Mouse (Mus musculus) stomach, postnatal 0 days (tissue): ENCODE data around the gene Naa25. TPM values are rescaled to one million over a fixed set of nuclear protein-coding genes. Genes with fewer than 3 reads are reported as not detected.

Experiments used
- ATAC-seq: fragments of 200-750 bp; cut with Nextera tagmentation; 2 replicates; pipeline ENCODE4 v1.8.0; 2017; ENCODE audit not compliant: low FRiP score, low TSS enrichment
- DNase-seq: peaks from one replicate; pipeline ENCODE4 v3.0.0-alpha.2; 2016; ENCODE audit warnings: low spot score
- H3K27ac ChIP-seq: fragments of 300-500 bp; sonication (generic); replicated peaks from 2 replicates; pipeline ENCODE4 v1.5.1; 2014; ENCODE audit warnings: mild to moderate bottlenecking, control low read depth
- H3K27me3 ChIP-seq: fragments of 300-500 bp; sonication (generic); 2 replicates; pipeline ENCODE4 v1.6.1; 2014; ENCODE audit warnings: low read length; ENCODE audit not compliant: control insufficient read depth, insufficient read depth
- H3K36me3 ChIP-seq: fragments of 300-500 bp; sonication (generic); 2 replicates; pipeline ENCODE4 v1.6.1; 2014; ENCODE audit warnings: low read length, mixed read lengths; ENCODE audit not compliant: control insufficient read depth, insufficient read depth
- H3K4me1 ChIP-seq: fragments of 300-500 bp; sonication (generic); replicated peaks from 2 replicates; pipeline ENCODE4 v1.6.1; 2014; ENCODE audit warnings: antibody characterized with exemption; ENCODE audit not compliant: control insufficient read depth, insufficient read depth
- H3K4me2 ChIP-seq: fragments of 300-500 bp; sonication (generic); replicated peaks from 2 replicates; pipeline ENCODE4 v1.6.1; 2014; ENCODE audit warnings: low read depth, mild to moderate bottlenecking, control low read depth, moderate library complexity
- H3K4me3 ChIP-seq: fragments of 300-500 bp; sonication (generic); 2 replicates; pipeline ENCODE4 v1.5.1; 2014; ENCODE audit warnings: low read depth, low read length, control low read depth
- H3K9ac ChIP-seq: fragments of 300-500 bp; sonication (generic); 2 replicates; pipeline ENCODE4 v1.6.1; 2014; ENCODE audit warnings: mild to moderate bottlenecking, low read length, control low read depth, mixed read lengths
- H3K9me3 ChIP-seq: fragments of 300-500 bp; sonication (generic); 2 replicates; pipeline ENCODE4 v1.6.1; 2016; ENCODE audit warnings: low read length; ENCODE audit not compliant: control insufficient read depth
- CTCF ChIP-seq: IDR thresholded peaks from 2 replicates; pipeline ENCODE4 v1.5.1; 2016; ENCODE audit warnings: antibody characterized with exemption, low read depth, mild to moderate bottlenecking, moderate library complexity
- EP300 ChIP-seq: optimal IDR thresholded peaks from 2 replicates; pipeline ENCODE3; 2016; ENCODE audit warnings: antibody characterized with exemption
- WGBS: fragments of 180-500 bp; shearing (Covaris S2); extraction: QIAGEN DNeasy Blood & Tissue Kit; methylation state at CpG from one replicate; pipeline ENCODE4 v1.1.7; 2014; 5-methylcytosine and 5-hydroxymethylcytosine counted together
- polyA plus RNA-seq: library from polyadenylated mRNA; unstranded; fragments of >200 nt; fragmentation: Nextera tagmentation; extraction: Ambion mirVana; gene quantifications from 2 replicates; pipeline ENCODE4 v1.2.1, GENCODE M21; 2015

Gene Naa25
- polyA plus RNA-seq, 1 experiment from 2014 or later: 21.6 TPM

DNA sequence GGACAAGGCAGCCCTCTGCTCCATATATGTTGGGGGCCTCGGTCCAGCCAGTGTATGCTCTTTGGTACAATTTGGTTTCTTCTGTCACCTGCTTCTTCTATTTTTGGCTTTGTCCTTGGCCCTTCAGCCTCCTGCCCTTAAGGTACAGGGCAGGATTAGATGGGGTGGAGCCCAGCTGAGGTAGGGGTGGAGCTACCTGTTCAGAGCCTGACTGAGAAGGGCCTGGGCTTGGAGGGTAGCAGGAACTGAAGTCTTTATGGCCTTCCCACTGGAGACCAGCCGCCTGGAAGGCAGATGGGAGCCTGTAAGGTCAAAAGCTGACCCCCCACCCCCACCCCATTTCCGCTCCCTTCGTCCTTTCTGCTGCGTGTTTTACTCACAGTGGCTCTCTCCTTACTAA is 65.2 kb downstream of the Naa25 start:
- Histone ChIP-seq H3K4me3 (no peak overlapping the region), H3K9me3 (no peaks in the 10 kb centered on the region), H3K4me2 (no peak overlapping the region), H3K27ac (no peak overlapping the region), H3K4me1 (no peaks in the 10 kb centered on the region), H3K27me3 (no peaks in the 10 kb centered on the region), H3K9ac (no peak overlapping the region), H3K36me3 (no peaks in the 10 kb centered on the region)
- DNase-seq (peak; percentile 47), ATAC-seq (peak; percentile 75)
- TF ChIP-seq CTCF: no peak
- TF ChIP-seq EP300: no peak
- WGBS: 61% methylated on average over 5 of the region's 5 CpGs

DNA sequence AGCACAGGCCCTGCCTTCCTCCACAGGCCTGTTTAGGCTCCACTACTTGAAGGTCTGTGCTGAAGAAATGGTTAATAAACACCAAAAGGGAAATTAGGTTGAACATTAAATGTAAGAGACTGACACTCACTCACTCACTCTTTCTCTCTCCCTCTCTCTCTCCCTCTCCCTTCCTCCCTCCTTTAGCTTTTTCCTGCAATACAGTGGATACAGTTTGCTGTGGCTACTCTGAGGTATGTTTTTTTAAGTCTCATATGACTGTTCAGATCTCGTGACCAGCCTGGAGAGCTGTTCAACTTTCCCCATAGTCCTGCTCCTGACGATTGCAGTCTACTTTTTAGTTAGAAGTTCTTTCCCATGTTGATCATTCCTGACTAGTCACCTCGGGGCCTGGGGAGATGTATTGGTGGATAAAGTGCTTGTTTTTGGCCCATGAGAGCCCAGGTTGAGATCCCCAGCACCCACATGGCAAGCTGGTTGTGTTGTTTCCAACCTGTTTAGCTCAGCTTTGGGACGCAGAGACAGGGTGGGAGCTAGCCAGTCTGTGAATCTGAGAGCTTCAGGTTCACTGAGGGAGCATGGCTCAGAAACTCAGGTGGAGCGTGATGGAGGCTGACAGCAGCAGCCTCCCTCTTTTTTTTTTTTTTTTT is 66.0 kb downstream of the Naa25 start:
- 71% methylated on average over 5 of the region's 5 CpGs for WGBS
- Histone ChIP-seq H3K36me3 (no peaks in the 10 kb centered on the region), H3K27me3 (no peaks in the 10 kb centered on the region), H3K4me1 (no peaks in the 10 kb centered on the region), H3K27ac (0 out of 2 replicates have a peak overlapping the region, but pooled peaks have one; percentile 6), H3K4me2 (no peak overlapping the region), H3K4me3 (no peak overlapping the region), H3K9ac (no peak overlapping the region), H3K9me3 (no peaks in the 10 kb centered on the region)
- DNase-seq: no peak
- TF ChIP-seq EP300 (no peak), CTCF (no peak)
- ATAC-seq: no peak

GRCm38 (mm10) chr5:121469566-121469965 is 71.8 kb downstream of the Naa25 start:
- no peak for TF ChIP-seq CTCF
- TF ChIP-seq EP300: no peak
- Histone ChIP-seq H3K4me2 (no peak overlapping the region), H3K9ac (no peak overlapping the region), H3K9me3 (no peaks in the 10 kb centered on the region), H3K27ac (peak overlapping the region; percentile 46; the same call in 1 of the 2 replicates), H3K36me3 (no peaks in the 10 kb centered on the region), H3K4me1 (no peaks in the 10 kb centered on the region), H3K4me3 (no peak overlapping the region), H3K27me3 (no peaks in the 10 kb centered on the region)
- no peak for DNase-seq
- peak; percentile 74 for ATAC-seq
- WGBS: 7% methylated on average over 3 of the region's 3 CpGs

- no peaks in the 10 kb centered on the region for H3K9me3 ChIP-seq
- H3K36me3 ChIP-seq: no peaks in the 10 kb centered on the region
- no peak overlapping the region for H3K9ac ChIP-seq
- H3K27me3 ChIP-seq: no peaks in the 10 kb centered on the region
- DNase-seq (no peak), ATAC-seq (no peak)
- no peaks in the 10 kb centered on the region for H3K4me1 ChIP-seq
- no peak overlapping the region for H3K4me3 ChIP-seq
- no peak overlapping the region for H3K4me2 ChIP-seq
- TF ChIP-seq EP300 (no peak), CTCF (no peak)
- no peak overlapping the region for H3K27ac ChIP-seq
- WGBS: 93% methylated on average over 2 of the region's 2 CpGs
Measured at GRCm38 (mm10) chr5:121472411-121472810, 74.7 kb downstream of the Naa25 start.

DNA sequence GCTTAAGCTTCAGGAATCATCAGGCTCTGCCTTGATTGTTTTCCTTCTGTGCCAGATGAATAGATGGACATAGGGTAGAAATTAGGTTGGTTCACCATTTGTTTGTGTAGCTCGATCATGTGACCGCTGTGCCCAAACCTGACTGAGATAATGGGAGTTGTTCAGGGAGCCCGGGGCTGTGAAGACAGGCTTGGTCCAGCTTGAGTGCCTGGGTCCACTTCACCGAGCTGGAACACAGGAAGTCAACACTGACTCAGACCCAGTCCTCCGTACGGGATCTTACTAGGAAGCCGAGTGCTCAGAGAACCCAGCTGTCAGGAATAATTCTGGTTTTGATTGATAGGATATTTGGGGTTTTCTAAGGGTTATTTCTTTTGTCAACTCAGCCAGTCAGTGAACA is 76.9 kb downstream of the Naa25 start:
- no peaks in the 10 kb centered on the region for H3K9me3 ChIP-seq
- H3K27ac ChIP-seq: no peak overlapping the region
- WGBS: 38% methylated on average over 7 of the region's 7 CpGs
- H3K4me2 ChIP-seq: no peak overlapping the region
- TF ChIP-seq CTCF (no peak), EP300 (no peak)
- H3K9ac ChIP-seq: no peak overlapping the region
- H3K36me3 ChIP-seq: no peaks in the 10 kb centered on the region
- DNase-seq: peak; percentile 45
- no peaks in the 10 kb centered on the region for H3K4me1 ChIP-seq
- H3K27me3 ChIP-seq: no peaks in the 10 kb centered on the region
- ATAC-seq: peak; percentile 75
- H3K4me3 ChIP-seq: no peak overlapping the region

GRCm38 (mm10) chr5:121476040-121476439 is 78.3 kb downstream of the Naa25 start:
- WGBS: 56% methylated on average over 1 of the region's 1 CpGs

More at GRCm38 (mm10) chr5:121476040-121476439, 78.3 kb downstream of the Naa25 start:
- no peak for TF ChIP-seq EP300
- no peak for TF ChIP-seq CTCF
- no peak overlapping the region for H3K4me2 ChIP-seq
- no peak for DNase-seq
- ATAC-seq: no peak
- H3K4me3 ChIP-seq: no peak overlapping the region
- no peak overlapping the region for H3K27ac ChIP-seq
- no peaks in the 10 kb centered on the region for H3K36me3 ChIP-seq
- no peaks in the 10 kb centered on the region for H3K27me3 ChIP-seq
- H3K9ac ChIP-seq: no peak overlapping the region
- no peaks in the 10 kb centered on the region for H3K4me1 ChIP-seq
- H3K9me3 ChIP-seq: no peaks in the 10 kb centered on the region
